Mouse (Mus musculus): ENCODE results near the gene Chmp2b. TPM values are rescaled to one million over a fixed set of nuclear protein-coding genes. Genes with fewer than 3 reads are reported as not detected.

The Chmp2b gene
- 48.9 to 51.9 TPM (median 50.0 TPM) in 4 replicates for total RNA-seq (2023; ENCODE audit: inconsistent age)

DNA sequence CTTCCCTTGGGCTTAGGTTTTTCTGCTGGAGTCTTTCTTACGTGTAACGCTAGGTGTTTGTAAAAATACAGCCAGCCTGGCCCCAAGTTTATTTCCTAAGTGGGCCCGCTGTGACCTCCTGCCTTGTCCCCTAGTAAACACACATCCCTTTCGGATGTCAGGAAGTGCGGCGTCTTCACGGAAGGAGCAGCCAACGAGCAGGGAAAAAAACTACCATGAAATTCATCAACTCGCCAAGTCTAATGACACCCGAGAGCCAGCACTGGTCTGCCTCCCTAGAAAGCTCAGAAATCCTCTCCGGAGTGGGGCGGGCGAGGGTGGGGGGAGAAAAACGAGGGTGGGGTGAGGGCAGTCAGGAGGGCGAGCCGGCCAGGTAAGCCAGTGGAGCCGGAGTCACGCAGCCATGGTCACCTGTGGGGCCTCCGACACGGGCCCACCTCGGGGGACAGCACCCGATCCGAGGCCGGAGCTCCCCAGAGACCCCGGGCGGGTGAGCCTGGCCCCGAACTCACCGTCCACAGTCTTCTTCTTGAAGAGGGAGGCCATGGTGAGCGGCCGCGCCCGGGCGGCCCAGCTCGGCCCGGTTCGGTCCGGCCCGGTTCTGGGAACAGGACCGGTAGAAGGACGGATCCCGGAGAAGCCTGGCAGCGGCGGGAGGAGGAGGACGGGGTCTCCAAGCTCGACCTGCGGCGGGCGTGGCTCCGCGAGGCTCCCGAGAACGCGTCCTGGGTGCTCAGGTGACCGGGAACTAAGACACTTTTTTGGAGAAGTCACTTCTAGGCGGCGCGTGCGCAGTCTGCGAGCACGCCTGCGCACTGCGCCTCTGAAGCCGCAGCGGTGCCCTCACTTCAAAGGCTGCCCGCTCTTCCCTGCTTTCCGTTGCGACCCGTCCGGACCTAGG, at the start of gene Chmp2b:
Gene Chmp2b (minus strand): TSS at position 764 of the 901 bp plus-strand sequence.

GRCm38 (mm10) chr16:65520211-65520610, 42.3 kb downstream of the Chmp2b start, which contains the start of gene Pou1f1:
Gene Pou1f1, plus strand, starts transcription at chr16:65520511.

Other genes with a start within 250 kb of the Chmp2b start
- gene Pou1f1, start 42.2 kb downstream of the Chmp2b start, total RNA-seq (2023; ENCODE audit: inconsistent age): not detected in 4 replicates

Data from B cell, adult (primary cell).